Mouse (Mus musculus) adrenal gland, postnatal 4 days (tissue): ENCODE measurements around the gene St6gal1. TPM values are rescaled to one million over a fixed set of nuclear protein-coding genes. Genes with fewer than 3 reads are reported as not detected.

Experiments
- DNase-seq, 2 experiments: peaks; one replicate each; pipeline ENCODE4 v3.0.0; 2021 to 2022; ENCODE audit warnings: low spot score in 2 of 2, mixed read lengths in 2 of 2
- total RNA-seq, 2 experiments: library from RNA; stranded (reverse); gene quantifications; 2 replicates each; pipeline ENCODE4 v1.2.3; 2021

Gene St6gal1
- total RNA-seq, 2 experiments from 2014 or later: 46.6 to 56.3 TPM

- no peak for DNase-seq
Measured at GRCm38 (mm10) chr16:23271746-23272520, 47.4 kb downstream of the St6gal1 start.

GRCm38 (mm10) chr16:23272521-23273230 lies 48.1 kb downstream of the St6gal1 start:
- DNase-seq: no peak

GRCm38 (mm10) chr16:23274005-23274404 lies 49.5 kb downstream of the St6gal1 start:
- no peak for DNase-seq

- DNase-seq: no peak
Measured at GRCm38 (mm10) chr16:23274606-23275310, 50.2 kb downstream of the St6gal1 start.

- no peak for DNase-seq
Measured at GRCm38 (mm10) chr16:23275661-23276060, 51.1 kb downstream of the St6gal1 start.

- no peak for DNase-seq
Measured at GRCm38 (mm10) chr16:23279879-23280741, 55.6 kb downstream of the St6gal1 start.

- DNase-seq: no peak
Measured at GRCm38 (mm10) chr16:23280742-23281090, 56.2 kb downstream of the St6gal1 start.

GRCm38 (mm10) chr16:23282241-23282640 lies 57.7 kb downstream of the St6gal1 start:
- DNase-seq: no peak

- no peak for DNase-seq
Measured at GRCm38 (mm10) chr16:23282941-23283340, 58.4 kb downstream of the St6gal1 start.

GRCm38 (mm10) chr16:23283677-23284076 lies 59.1 kb downstream of the St6gal1 start:
- DNase-seq: no peak

GRCm38 (mm10) chr16:23284470-23285394 lies 60.2 kb downstream of the St6gal1 start:
- no peak for DNase-seq

- no peak for DNase-seq
Measured at GRCm38 (mm10) chr16:23286380-23287097, 62.0 kb downstream of the St6gal1 start.

GRCm38 (mm10) chr16:23287312-23288040 lies 62.9 kb downstream of the St6gal1 start:
- DNase-seq: no peak

GRCm38 (mm10) chr16:23288103-23288502 lies 63.6 kb downstream of the St6gal1 start:
- no peak for DNase-seq

- no peak for DNase-seq
Measured at GRCm38 (mm10) chr16:23289424-23289823, 64.9 kb downstream of the St6gal1 start.

GRCm38 (mm10) chr16:23290171-23290570 lies 65.6 kb downstream of the St6gal1 start:
- no peak for DNase-seq

- DNase-seq: no peak
Measured at GRCm38 (mm10) chr16:23291521-23291920, 67.0 kb downstream of the St6gal1 start.

- DNase-seq: no peak
Measured at GRCm38 (mm10) chr16:23294236-23294635, 69.7 kb downstream of the St6gal1 start.

- DNase-seq: no peak
Measured at GRCm38 (mm10) chr16:23294747-23295146, 70.2 kb downstream of the St6gal1 start.
